Mouse (Mus musculus): ENCODE results near the gene Kcnh2.

DNA sequence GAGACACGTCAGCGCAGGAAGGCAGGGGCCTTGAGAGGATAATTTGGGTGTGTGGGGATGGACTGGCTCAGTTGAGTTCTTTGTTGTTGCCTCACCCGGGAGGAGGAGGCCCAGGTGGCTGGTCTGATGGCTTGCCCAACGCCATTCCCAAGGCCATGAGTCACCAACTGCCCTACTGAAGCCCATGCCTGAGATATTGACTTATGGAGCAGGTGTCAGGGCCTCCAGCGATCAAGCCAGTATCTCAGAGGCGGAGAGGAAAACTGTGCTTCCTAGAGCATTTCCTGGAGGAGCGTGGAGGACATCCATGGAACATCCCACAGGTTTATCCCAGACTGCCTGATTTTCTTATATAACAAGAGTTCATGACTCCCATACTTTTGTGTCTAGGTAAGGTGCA lies 41.3 kb upstream of the Kcnh2 start:
- TF ChIP-seq CTCF (IDR thresholded peaks at IDR 0.05; ENCODE audit: control insufficient read depth, insufficient read depth, insufficient replicate concordance, low read depth, low read length) (0 out of 2 replicates have a peak, but pooled peaks have one; percentile 6), POLR2A (IDR thresholded peaks at IDR 0.05; ENCODE audit: control insufficient read depth, low read depth, low read length) (no peak)

Measured in testis, adult 2 months (tissue).